Mouse (Mus musculus): ENCODE data around the gene Tsku. TPM values are rescaled to one million over a fixed set of nuclear protein-coding genes. Genes with fewer than 3 reads are reported as not detected.

The Tsku gene
- polyA plus RNA-seq (2014; fragmentation: Nextera tagmentation; extraction: Ambion mirVana) = 5.7 and 6.5 TPM in 2 replicates

GRCm38 (mm10) chr7:98361063-98361652, at the start of gene Tsku:
Tsku (minus strand) TSS chr7:98361328.
- Histone ChIP-seq H3K9ac (ENCODE audit: low read length) (peak within 1 kb of the TSS; percentile 81), H3K4me3 (ENCODE audit: control insufficient read depth in 1 of 2, insufficient read depth in 1 of 2, low read depth in 1 of 2, low read length in 2 of 2) (peak within 1 kb of the TSS; percentile 83 to 85), H3K4me2 (ENCODE audit: low read length) (peak within 1 kb of the TSS; percentile 89), H3K27me3 (ENCODE audit: control insufficient read depth, insufficient read depth, low read length) (no peaks in the 10 kb centered on the region), H3K36me3 (ENCODE audit: control insufficient read depth, insufficient read depth, low read length) (no peaks in the 10 kb centered on the region), H3K9me3 (ENCODE audit: control insufficient read depth, low read length) (0 out of 2 replicates have a peak, but pooled peaks cover 7% of the 10 kb centered on the region), H3K4me1 (ENCODE audit: control insufficient read depth in 2 of 2, insufficient read depth in 2 of 2, low read length in 2 of 2) (peaks cover 11 to 20% of the 10 kb centered on the region in 2 experiments), H3K27ac (replicated peaks in 1 of 2; ENCODE audit: control insufficient read depth in 1 of 2, insufficient read depth in 1 of 2, low read depth in 2 of 2, low read length in 2 of 2) (peak within 1 kb of the TSS; percentile 62 to 67)
- under 1% methylated on average over 52 of the region's 52 CpGs for WGBS
- peak; percentile 94 for ATAC-seq (ENCODE audit: insufficient number of reproducible peaks, insufficient read depth, low FRiP score, low read depth)

- Histone ChIP-seq H3K4me3 (ENCODE audit: control insufficient read depth in 1 of 2, insufficient read depth in 1 of 2, low read depth in 1 of 2, low read length in 2 of 2) (no peak overlapping the region), H3K36me3 (ENCODE audit: control insufficient read depth, insufficient read depth, low read length) (no peaks in the 10 kb centered on the region), H3K27ac (replicated peaks in 1 of 2; ENCODE audit: control insufficient read depth in 1 of 2, insufficient read depth in 1 of 2, low read depth in 2 of 2, low read length in 2 of 2) (no peak overlapping the region), H3K9me3 (ENCODE audit: control insufficient read depth, low read length) (no peaks in the 10 kb centered on the region), H3K27me3 (ENCODE audit: control insufficient read depth, insufficient read depth, low read length) (no peaks in the 10 kb centered on the region), H3K4me1 (ENCODE audit: control insufficient read depth in 2 of 2, insufficient read depth in 2 of 2, low read length in 2 of 2) (no peaks in the 10 kb centered on the region), H3K4me2 (ENCODE audit: low read length) (no peak overlapping the region), H3K9ac (ENCODE audit: low read length) (no peak overlapping the region)
- ATAC-seq (ENCODE audit: insufficient number of reproducible peaks, insufficient read depth, low FRiP score, low read depth) = no peak
- 78% methylated on average over 5 of the region's 5 CpGs for WGBS
Measured at GRCm38 (mm10) chr7:98407615-98408014, 46.5 kb upstream of the Tsku start.

GRCm38 (mm10) chr7:98403996-98404395, 42.9 kb upstream of the Tsku start:
- WGBS = 75% methylated on average over 4 of the region's 4 CpGs
- H3K4me1 ChIP-seq (ENCODE audit: control insufficient read depth in 2 of 2, insufficient read depth in 2 of 2, low read length in 2 of 2) = no peaks in the 10 kb centered on the region
- no peaks in the 10 kb centered on the region for H3K27me3 ChIP-seq (ENCODE audit: control insufficient read depth, insufficient read depth, low read length)
- no peak overlapping the region for H3K27ac ChIP-seq (replicated peaks in 1 of 2; ENCODE audit: control insufficient read depth in 1 of 2, insufficient read depth in 1 of 2, low read depth in 2 of 2, low read length in 2 of 2)
- no peak overlapping the region for H3K4me3 ChIP-seq (ENCODE audit: control insufficient read depth in 1 of 2, insufficient read depth in 1 of 2, low read depth in 1 of 2, low read length in 2 of 2)
- no peak for ATAC-seq (ENCODE audit: insufficient number of reproducible peaks, insufficient read depth, low FRiP score, low read depth)
- no peaks in the 10 kb centered on the region for H3K9me3 ChIP-seq (ENCODE audit: control insufficient read depth, low read length)
- H3K36me3 ChIP-seq (ENCODE audit: control insufficient read depth, insufficient read depth, low read length) = no peaks in the 10 kb centered on the region
- H3K9ac ChIP-seq (ENCODE audit: low read length) = no peak overlapping the region
- no peak overlapping the region for H3K4me2 ChIP-seq (ENCODE audit: low read length)

- Histone ChIP-seq H3K27ac (replicated peaks in 1 of 2; ENCODE audit: control insufficient read depth in 1 of 2, insufficient read depth in 1 of 2, low read depth in 2 of 2, low read length in 2 of 2) (no peak overlapping the region), H3K4me3 (ENCODE audit: control insufficient read depth in 1 of 2, insufficient read depth in 1 of 2, low read depth in 1 of 2, low read length in 2 of 2) (no peak overlapping the region), H3K36me3 (ENCODE audit: control insufficient read depth, insufficient read depth, low read length) (no peaks in the 10 kb centered on the region), H3K4me2 (ENCODE audit: low read length) (no peak overlapping the region), H3K27me3 (ENCODE audit: control insufficient read depth, insufficient read depth, low read length) (no peaks in the 10 kb centered on the region), H3K4me1 (ENCODE audit: control insufficient read depth in 2 of 2, insufficient read depth in 2 of 2, low read length in 2 of 2) (no peaks in the 10 kb centered on the region), H3K9ac (ENCODE audit: low read length) (no peak overlapping the region), H3K9me3 (ENCODE audit: control insufficient read depth, low read length) (no peaks in the 10 kb centered on the region)
- WGBS = 62% methylated on average over 15 of the region's 15 CpGs
- ATAC-seq (ENCODE audit: insufficient number of reproducible peaks, insufficient read depth, low FRiP score, low read depth) = no peak
Measured at GRCm38 (mm10) chr7:98402582-98403574, 41.8 kb upstream of the Tsku start.

- WGBS = 78% methylated on average over 8 of the region's 8 CpGs
- Histone ChIP-seq H3K9ac (ENCODE audit: low read length) (no peak overlapping the region), H3K27ac (replicated peaks in 1 of 2; ENCODE audit: control insufficient read depth in 1 of 2, insufficient read depth in 1 of 2, low read depth in 2 of 2, low read length in 2 of 2) (no peak overlapping the region), H3K4me3 (ENCODE audit: control insufficient read depth in 1 of 2, insufficient read depth in 1 of 2, low read depth in 1 of 2, low read length in 2 of 2) (no peak overlapping the region), H3K4me2 (ENCODE audit: low read length) (no peak overlapping the region), H3K36me3 (ENCODE audit: control insufficient read depth, insufficient read depth, low read length) (no peaks in the 10 kb centered on the region), H3K4me1 (ENCODE audit: control insufficient read depth in 2 of 2, insufficient read depth in 2 of 2, low read length in 2 of 2) (peaks cover 0 to 6% of the 10 kb centered on the region in 2 experiments; a peak in 3 of 4 replicates), H3K27me3 (ENCODE audit: control insufficient read depth, insufficient read depth, low read length) (no peaks in the 10 kb centered on the region), H3K9me3 (ENCODE audit: control insufficient read depth, low read length) (no peaks in the 10 kb centered on the region)
- no peak for ATAC-seq (ENCODE audit: insufficient number of reproducible peaks, insufficient read depth, low FRiP score, low read depth)
Measured at GRCm38 (mm10) chr7:98392466-98393201, 31.5 kb upstream of the Tsku start.

- Histone ChIP-seq H3K9me3 (ENCODE audit: control insufficient read depth, low read length) (no peaks in the 10 kb centered on the region), H3K4me1 (ENCODE audit: control insufficient read depth in 2 of 2, insufficient read depth in 2 of 2, low read length in 2 of 2) (peaks cover 0 to 6% of the 10 kb centered on the region in 2 experiments; a peak in 3 of 4 replicates), H3K27me3 (ENCODE audit: control insufficient read depth, insufficient read depth, low read length) (no peaks in the 10 kb centered on the region), H3K9ac (ENCODE audit: low read length) (no peak overlapping the region), H3K27ac (replicated peaks in 1 of 2; ENCODE audit: control insufficient read depth in 1 of 2, insufficient read depth in 1 of 2, low read depth in 2 of 2, low read length in 2 of 2) (no peak overlapping the region), H3K36me3 (ENCODE audit: control insufficient read depth, insufficient read depth, low read length) (no peaks in the 10 kb centered on the region), H3K4me2 (ENCODE audit: low read length) (no peak overlapping the region), H3K4me3 (ENCODE audit: control insufficient read depth in 1 of 2, insufficient read depth in 1 of 2, low read depth in 1 of 2, low read length in 2 of 2) (no peak overlapping the region)
- no peak for ATAC-seq (ENCODE audit: insufficient number of reproducible peaks, insufficient read depth, low FRiP score, low read depth)
- WGBS = 65% methylated on average over 7 of the region's 7 CpGs
Measured at GRCm38 (mm10) chr7:98391351-98391936, 30.3 kb upstream of the Tsku start.

- Histone ChIP-seq H3K36me3 (ENCODE audit: control insufficient read depth, insufficient read depth, low read length) (no peaks in the 10 kb centered on the region), H3K4me2 (ENCODE audit: low read length) (no peak overlapping the region), H3K27me3 (ENCODE audit: control insufficient read depth, insufficient read depth, low read length) (no peaks in the 10 kb centered on the region), H3K4me1 (ENCODE audit: control insufficient read depth in 2 of 2, insufficient read depth in 2 of 2, low read length in 2 of 2) (peaks cover 0 to 6% of the 10 kb centered on the region in 2 experiments; a peak in 3 of 4 replicates), H3K4me3 (ENCODE audit: control insufficient read depth in 1 of 2, insufficient read depth in 1 of 2, low read depth in 1 of 2, low read length in 2 of 2) (no peak overlapping the region), H3K27ac (replicated peaks in 1 of 2; ENCODE audit: control insufficient read depth in 1 of 2, insufficient read depth in 1 of 2, low read depth in 2 of 2, low read length in 2 of 2) (no peak overlapping the region), H3K9ac (ENCODE audit: low read length) (no peak overlapping the region), H3K9me3 (ENCODE audit: control insufficient read depth, low read length) (no peaks in the 10 kb centered on the region)
- no peak for ATAC-seq (ENCODE audit: insufficient number of reproducible peaks, insufficient read depth, low FRiP score, low read depth)
- WGBS = 75% methylated on average over 2 of the region's 2 CpGs
Measured at GRCm38 (mm10) chr7:98390486-98390885, 29.4 kb upstream of the Tsku start.
